Mouse (Mus musculus): Measurements from ENCODE around the gene Crybg2.

The Crybg2 gene

GRCm38 (mm10) chr4:134058166-134058715 lies 2.4 kb upstream of the Crybg2 start:
- no peak for DNase-seq (ENCODE audit: low spot score in 2 of 2)

- DNase-seq (ENCODE audit: low spot score in 2 of 2), result no peak
These were observed 1.7 kb upstream of the Crybg2 start for GRCm38 (mm10) chr4:134058908-134059307.

GRCm38 (mm10) chr4:134061166-134061830 lies 683 bp downstream of the Crybg2 start:
- DNase-seq (ENCODE audit: low spot score in 2 of 2), result no peak

DNA sequence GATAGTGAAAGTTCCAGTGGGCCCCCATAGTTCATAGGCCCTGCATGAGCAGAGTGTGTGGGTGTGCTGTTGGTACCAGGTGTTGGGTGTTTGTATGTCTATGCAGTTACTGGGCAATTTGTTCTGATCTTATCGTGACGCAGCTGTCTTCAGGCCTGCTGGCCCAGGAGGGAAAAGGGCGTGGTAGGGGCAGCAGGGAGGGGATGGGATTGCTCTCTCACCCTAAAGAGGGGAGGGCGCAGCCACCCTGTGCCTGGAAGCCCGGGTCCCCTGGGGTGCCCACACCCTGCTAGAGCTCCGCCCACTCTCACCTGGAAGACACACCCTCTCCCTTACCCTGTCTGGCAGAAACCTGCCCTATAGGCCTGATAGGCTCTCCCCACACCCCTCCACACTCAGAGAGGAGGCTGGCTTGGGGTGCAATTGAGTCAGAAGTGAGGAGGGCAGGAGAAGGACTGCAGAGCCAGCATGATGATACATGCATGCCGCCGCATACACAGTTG lies 1.4 kb downstream of the Crybg2 start:
- DNase-seq (ENCODE audit: low spot score in 2 of 2), result no peak

- no peak for DNase-seq (ENCODE audit: low spot score in 2 of 2)
These were observed 1.9 kb downstream of the Crybg2 start for GRCm38 (mm10) chr4:134062561-134062960.

DNA sequence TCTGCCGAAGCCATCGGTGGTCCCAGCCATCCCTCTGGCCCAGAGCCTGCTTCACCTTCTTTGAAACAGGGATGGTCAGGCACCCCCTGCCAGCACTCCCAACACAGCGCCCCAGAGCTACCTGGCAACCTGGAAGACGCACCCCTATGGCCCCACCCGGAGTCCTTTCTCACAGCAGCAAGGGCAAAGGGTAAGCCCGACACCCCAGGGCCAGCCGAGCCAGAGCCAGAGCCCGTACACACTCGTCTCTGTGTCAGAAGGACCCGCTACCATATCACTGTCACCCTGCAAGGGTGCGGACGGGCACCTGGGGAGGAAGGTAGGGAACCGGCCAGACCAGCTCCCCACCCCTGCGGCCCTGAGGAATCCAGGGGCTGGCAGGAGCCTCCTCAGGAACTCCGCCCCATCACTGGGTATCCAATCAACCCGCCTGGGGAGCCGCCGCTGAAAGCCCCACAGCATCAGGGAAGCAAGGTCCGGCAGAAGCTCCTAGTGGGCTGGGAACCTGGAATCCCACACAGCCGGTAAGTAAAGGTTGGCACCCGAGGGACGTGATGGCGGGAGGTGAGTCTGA lies 4.9 kb downstream of the Crybg2 start:
- no peak for DNase-seq (ENCODE audit: low spot score in 2 of 2)

- DNase-seq (ENCODE audit: low spot score in 2 of 2), result no peak
These were observed 6.8 kb downstream of the Crybg2 start for GRCm38 (mm10) chr4:134067383-134067782.

- DNase-seq (ENCODE audit: low spot score in 2 of 2), result no peak
These were observed 7.4 kb downstream of the Crybg2 start for GRCm38 (mm10) chr4:134067833-134068544.

- DNase-seq (ENCODE audit: low spot score in 2 of 2), result no peak
These were observed 8.4 kb downstream of the Crybg2 start for GRCm38 (mm10) chr4:134068793-134069580.

- peak; percentile 30 for DNase-seq (ENCODE audit: low spot score in 2 of 2)
These were observed 18.1 kb downstream of the Crybg2 start for GRCm38 (mm10) chr4:134078694-134079093.

- DNase-seq (ENCODE audit: low spot score in 2 of 2), result no peak
These were observed 20.1 kb downstream of the Crybg2 start for GRCm38 (mm10) chr4:134080674-134081073.

- peak; percentile 63 to 64 for DNase-seq (ENCODE audit: low spot score in 2 of 2)
These were observed 21.2 kb downstream of the Crybg2 start for GRCm38 (mm10) chr4:134081730-134082386.

GRCm38 (mm10) chr4:134082460-134082859 lies 21.8 kb downstream of the Crybg2 start:
- DNase-seq (ENCODE audit: low spot score in 2 of 2), result no peak

- no peak for DNase-seq (ENCODE audit: low spot score in 2 of 2)
These were observed 24.4 kb downstream of the Crybg2 start for GRCm38 (mm10) chr4:134084999-134085398.

GRCm38 (mm10) chr4:134087412-134087811 lies 26.8 kb downstream of the Crybg2 start:
- no peak for DNase-seq (ENCODE audit: low spot score in 2 of 2)

DNA sequence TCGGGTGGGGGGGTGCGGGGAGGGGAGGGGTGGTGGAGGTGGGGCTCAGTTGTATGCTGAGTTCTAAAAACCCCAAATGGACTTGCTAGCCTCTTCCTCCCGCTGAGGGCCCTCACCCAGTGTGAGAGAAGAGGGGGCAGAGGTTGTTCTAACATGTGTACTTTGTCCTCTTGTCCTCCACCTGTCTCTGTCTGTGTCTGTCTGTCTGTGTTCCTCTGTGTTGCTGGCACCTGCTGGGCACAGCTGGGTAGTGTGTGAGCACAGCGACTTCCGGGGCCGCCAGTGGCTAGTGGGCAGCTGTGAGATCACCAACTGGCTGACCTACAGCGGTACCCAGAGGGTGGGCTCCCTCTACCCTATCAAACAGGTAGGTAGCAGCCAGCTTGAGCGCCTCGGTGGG lies 28.4 kb downstream of the Crybg2 start:
- no peak for DNase-seq (ENCODE audit: low spot score in 2 of 2)

- no peak for DNase-seq (ENCODE audit: low spot score in 2 of 2)
These were observed 30.1 kb downstream of the Crybg2 start for GRCm38 (mm10) chr4:134090521-134091224.

- no peak for DNase-seq (ENCODE audit: low spot score in 2 of 2)
These were observed 30.6 kb downstream of the Crybg2 start for GRCm38 (mm10) chr4:134091225-134091529.

DNA sequence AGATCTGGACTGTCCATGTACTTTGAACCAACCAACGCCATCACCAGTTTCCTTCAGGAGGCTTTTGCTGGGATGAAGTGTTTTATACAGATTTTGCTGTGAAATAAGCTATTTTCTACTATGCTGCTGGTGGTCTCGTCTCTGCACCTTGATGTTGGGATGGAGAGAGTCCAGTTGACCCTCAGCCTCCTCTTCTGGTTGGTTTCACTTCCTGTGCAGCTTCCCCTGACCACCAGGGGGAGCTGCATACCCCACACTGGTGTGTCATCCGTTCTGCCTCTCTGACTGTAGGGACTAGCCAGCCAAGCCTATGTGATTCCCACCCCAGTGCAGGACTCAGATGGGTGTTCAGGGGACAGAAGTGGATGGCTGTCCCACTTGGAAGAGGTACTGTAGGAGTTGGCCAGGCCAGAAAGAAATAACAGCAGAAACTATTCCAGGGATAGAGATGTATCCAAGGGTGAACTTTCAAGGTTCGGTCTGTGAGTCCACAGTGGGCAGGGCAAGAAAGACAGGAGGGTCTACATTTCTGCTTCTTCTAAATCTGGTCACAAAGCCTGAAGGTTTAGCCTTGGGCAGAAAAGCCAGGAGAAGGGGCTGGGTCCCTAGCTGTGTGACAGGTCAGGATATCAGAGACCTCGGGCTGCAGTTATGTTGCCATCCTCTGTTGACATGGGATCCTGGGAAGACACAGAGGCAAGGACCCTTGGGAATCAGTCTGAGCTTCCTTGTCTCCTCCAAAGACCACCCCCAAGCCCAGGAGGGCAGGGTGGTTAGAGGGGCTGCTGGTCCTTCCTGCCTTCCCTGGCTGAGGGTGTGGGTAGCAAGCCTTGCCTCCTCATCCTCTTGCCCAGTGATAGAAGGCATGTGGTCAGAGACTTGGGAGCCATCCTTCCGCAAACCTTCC lies 32.0 kb downstream of the Crybg2 start:
- no peak for DNase-seq (ENCODE audit: low spot score in 2 of 2)

Data from right cerebral cortex, postnatal 36 days (tissue).